Mouse (Mus musculus) forebrain, embryonic 16.5 days (tissue): Measurements from ENCODE around the gene Nfkb2. TPM values are rescaled to one million over a fixed set of nuclear protein-coding genes. Genes with fewer than 3 reads are reported as not detected.
A peak's percentile ranks its signal among the peaks of the same experiment; 100 is the strongest.

Experiments
- ATAC-seq: fragments of 200-750 bp; cut with Nextera tagmentation; 2 replicates; pipeline ENCODE4 v1.8.0; 2017; ENCODE audit warnings: mild to moderate bottlenecking, moderate library complexity
- H3K27ac ChIP-seq: fragments of 300-500 bp; sonication (generic); 2 replicates; pipeline ENCODE4 v1.5.1; 2014; ENCODE audit warnings: low read length, control low read depth
- H3K27me3 ChIP-seq: fragments of 300-500 bp; sonication (generic); replicated peaks from 2 replicates; pipeline ENCODE4 v1.6.1; 2014; ENCODE audit warnings: low read length; ENCODE audit not compliant: control insufficient read depth, insufficient read depth
- H3K36me3 ChIP-seq: fragments of 300-500 bp; sonication (generic); 2 replicates; pipeline ENCODE4 v1.6.1; 2014; ENCODE audit not compliant: control insufficient read depth, insufficient read depth
- H3K4me1 ChIP-seq: fragments of 300-500 bp; sonication (generic); replicated peaks from 2 replicates; pipeline ENCODE4 v1.6.1; 2014; ENCODE audit warnings: low read length; ENCODE audit not compliant: control insufficient read depth, insufficient read depth
- H3K4me2 ChIP-seq: fragments of 300-500 bp; sonication (generic); 2 replicates; pipeline ENCODE4 v1.6.1; 2014; ENCODE audit warnings: mild to moderate bottlenecking, low read length, control low read depth
- H3K4me3 ChIP-seq: fragments of 300-500 bp; sonication (generic); replicated peaks from 2 replicates; pipeline ENCODE4 v1.5.1; 2014; ENCODE audit warnings: mild to moderate bottlenecking, low read length, control low read depth
- H3K9ac ChIP-seq: fragments of 300-500 bp; sonication (generic); replicated peaks from 2 replicates; pipeline ENCODE4 v1.6.1; 2014; ENCODE audit warnings: low read depth, low read length, control low read depth
- H3K9me3 ChIP-seq: fragments of 300-500 bp; sonication (generic); 2 replicates; pipeline ENCODE4 v1.6.1; 2016; ENCODE audit warnings: low read length; ENCODE audit not compliant: control insufficient read depth
- WGBS: fragments of 180-500 bp; shearing (Covaris S2); extraction: QIAGEN DNeasy Blood & Tissue Kit; methylation state at CpG from one replicate; pipeline ENCODE4 v1.1.7; 2014; 5-methylcytosine and 5-hydroxymethylcytosine counted together
- polyA plus RNA-seq: library from polyadenylated mRNA; unstranded; fragments of >200 nt; fragmentation: Nextera tagmentation; extraction: Ambion mirVana; gene quantifications from 2 replicates; pipeline ENCODE4 v1.2.1, GENCODE M21; 2015

Nfkb2 gene
- polyA plus RNA-seq, 1 experiment from 2014 or later, result 1.8 TPM

- H3K36me3 ChIP-seq, result peaks cover 7% of the 10 kb centered on the region; the same call in 1 of the 2 replicates
Observed at GRCm38 (mm10) chr19:46290535-46291105, 13.5 kb upstream of the Nfkb2 start.

GRCm38 (mm10) chr19:46296938-46297337, 7.2 kb upstream of the Nfkb2 start:
- Histone ChIP-seq H3K36me3 (no peaks in the 10 kb centered on the region), H3K27ac (no peak overlapping the region), H3K9ac (no peak overlapping the region), H3K4me1 (no peaks in the 10 kb centered on the region), H3K4me3 (no peak overlapping the region), H3K9me3 (no peaks in the 10 kb centered on the region), H3K4me2 (no peak overlapping the region), H3K27me3 (no peaks in the 10 kb centered on the region)
- no peak for ATAC-seq
- 68% methylated on average over 4 of the region's 4 CpGs for WGBS

More at GRCm38 (mm10) chr19:46290535-46291105, 13.5 kb upstream of the Nfkb2 start:
- H3K27me3 ChIP-seq, result no peaks in the 10 kb centered on the region; the same call in 1 of the 2 replicates
- no peak overlapping the region for H3K4me3 ChIP-seq
- H3K27ac ChIP-seq, result no peak overlapping the region
- H3K4me1 ChIP-seq, result no peaks in the 10 kb centered on the region
- WGBS, result 74% methylated on average over 12 of the region's 12 CpGs
- H3K4me2 ChIP-seq, result no peak overlapping the region
- no peaks in the 10 kb centered on the region for H3K9me3 ChIP-seq
- no peak overlapping the region for H3K9ac ChIP-seq
- no peak for ATAC-seq

DNA sequence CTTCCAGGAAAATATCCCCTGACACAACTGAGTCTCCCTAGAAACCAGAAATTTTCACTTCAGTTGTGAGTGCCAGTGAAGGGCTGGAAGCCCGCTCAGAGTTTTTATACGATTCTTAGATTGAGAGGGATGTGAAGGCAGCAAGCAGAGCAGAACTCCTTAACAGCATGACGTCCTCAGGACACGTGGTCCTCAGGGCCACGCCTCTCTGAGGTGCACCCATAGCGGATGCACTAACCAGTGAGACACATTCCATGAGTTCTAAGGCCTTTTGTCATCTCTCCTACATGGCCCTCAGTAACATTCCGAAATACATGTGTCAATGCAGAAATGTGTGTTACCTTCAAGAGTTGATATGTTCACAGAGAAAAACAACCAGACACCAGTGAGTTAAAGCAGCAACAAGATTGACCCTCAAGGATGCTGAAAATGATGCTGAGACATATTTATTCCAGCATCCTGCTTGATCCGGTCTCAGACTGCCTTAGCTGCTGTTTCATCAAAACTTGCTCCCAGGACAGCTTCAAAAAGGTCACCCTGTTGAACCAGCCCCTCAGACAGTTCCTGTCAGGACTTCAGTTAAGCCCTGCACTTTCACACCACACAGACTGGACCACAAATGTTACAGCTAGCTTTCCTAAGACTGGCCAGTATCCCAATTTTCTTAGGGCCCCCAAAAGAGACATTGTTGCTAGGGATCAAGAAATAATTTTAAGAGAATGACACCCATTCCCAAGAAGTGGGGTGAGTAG, 3.6 kb upstream of the Nfkb2 start:
- 37% methylated on average over 8 of the region's 8 CpGs for WGBS
- Histone ChIP-seq H3K27me3 (0 out of 2 replicates have a peak, but pooled peaks cover 4% of the 10 kb centered on the region), H3K9ac (no peak overlapping the region), H3K4me3 (no peak overlapping the region), H3K9me3 (no peaks in the 10 kb centered on the region), H3K36me3 (no peaks in the 10 kb centered on the region), H3K27ac (no peak overlapping the region), H3K4me1 (peaks cover 17% of the 10 kb centered on the region), H3K4me2 (no peak overlapping the region)
- no peak for ATAC-seq

GRCm38 (mm10) chr19:46302551-46302950, 1.6 kb upstream of the Nfkb2 start:
- ATAC-seq, result no peak
- Histone ChIP-seq H3K27me3 (peaks cover 5% of the 10 kb centered on the region; the same call in 1 of the 2 replicates), H3K9ac (no peak overlapping the region), H3K36me3 (no peaks in the 10 kb centered on the region), H3K4me2 (no peak overlapping the region), H3K4me1 (peaks cover 23% of the 10 kb centered on the region), H3K27ac (no peak overlapping the region), H3K9me3 (no peaks in the 10 kb centered on the region), H3K4me3 (no peak overlapping the region)
- 87% methylated on average over 4 of the region's 4 CpGs for WGBS

DNA sequence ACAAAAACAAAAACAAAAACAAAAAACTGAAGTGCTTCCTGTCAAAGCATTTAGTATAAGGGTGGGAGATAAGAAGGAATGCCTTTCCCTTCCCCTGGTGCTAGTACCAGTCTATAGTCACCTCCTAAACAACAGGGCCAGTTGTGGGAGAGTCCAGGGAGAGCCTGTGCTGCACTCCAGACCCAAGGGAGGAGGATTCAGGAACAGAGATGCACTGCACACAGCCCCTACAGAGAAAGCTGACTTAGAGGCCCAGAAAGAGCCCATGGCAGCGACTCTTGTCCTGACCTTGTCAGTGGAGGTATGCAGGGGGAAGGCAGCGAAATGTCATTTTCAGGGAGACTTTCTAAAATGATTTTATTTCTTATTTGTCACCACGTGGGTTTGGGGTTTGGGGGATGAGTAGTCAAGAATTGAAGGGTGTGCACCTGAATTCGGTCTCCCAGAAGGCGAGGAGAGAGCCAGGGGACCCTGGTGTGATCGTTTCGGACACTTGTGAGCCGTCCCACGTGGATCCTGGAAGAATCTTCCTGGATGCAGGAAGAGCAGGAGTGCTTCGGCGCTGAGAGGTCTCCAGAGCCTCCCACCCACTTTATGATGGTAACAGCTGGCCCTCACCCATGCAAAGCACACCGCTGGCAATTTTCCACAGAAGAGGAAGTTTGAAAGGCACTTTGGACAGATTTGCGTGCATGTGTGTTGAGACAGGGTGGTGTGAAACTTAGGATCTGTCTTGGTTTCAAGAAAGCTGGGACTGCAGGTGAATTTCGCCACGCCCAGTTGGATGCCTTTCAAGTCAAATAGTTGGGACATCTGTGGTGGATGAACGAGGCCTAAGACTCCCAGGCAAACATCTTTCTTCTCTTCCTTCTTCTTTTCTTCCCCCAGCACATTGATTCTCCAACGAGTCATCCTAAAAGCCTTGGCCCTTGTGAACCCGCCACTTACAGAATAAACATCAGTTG, 587 bp upstream of the Nfkb2 start:
- H3K4me2 ChIP-seq, result peak overlapping the region; percentile 89
- peaks cover 12% of the 10 kb centered on the region for H3K27me3 ChIP-seq
- no peaks in the 10 kb centered on the region for H3K36me3 ChIP-seq
- no peaks in the 10 kb centered on the region for H3K9me3 ChIP-seq
- ATAC-seq, result no peak
- H3K27ac ChIP-seq, result no peak overlapping the region
- H3K4me1 ChIP-seq, result peaks cover 24% of the 10 kb centered on the region
- H3K4me3 ChIP-seq, result peak overlapping the region; percentile 60
- WGBS, result 55% methylated on average over 18 of the region's 18 CpGs
- no peak overlapping the region for H3K9ac ChIP-seq

DNA sequence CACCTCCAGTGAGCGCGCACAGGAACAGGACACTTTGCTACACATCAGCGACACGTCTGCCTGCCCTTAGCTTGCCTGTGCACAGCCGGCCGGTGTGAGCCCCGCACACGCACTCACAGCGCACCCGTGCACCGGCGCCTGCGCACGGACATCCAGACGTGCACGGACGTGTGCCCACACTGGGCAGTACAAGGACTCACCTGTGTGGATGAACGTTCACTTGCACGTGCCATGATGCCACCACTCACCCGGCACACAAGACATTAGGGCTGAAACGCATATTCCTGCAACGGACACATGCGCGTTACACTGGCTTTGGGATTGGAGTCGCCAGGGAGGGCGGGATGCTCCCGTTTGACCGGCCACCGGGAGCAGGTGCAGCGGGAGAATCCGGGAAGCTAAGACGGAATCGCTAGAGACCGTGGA, 801 bp downstream of the Nfkb2 start:
- Histone ChIP-seq H3K36me3 (no peaks in the 10 kb centered on the region), H3K27me3 (peaks cover 12% of the 10 kb centered on the region)
- under 1% methylated on average over 34 of the region's 34 CpGs for WGBS

DNA sequence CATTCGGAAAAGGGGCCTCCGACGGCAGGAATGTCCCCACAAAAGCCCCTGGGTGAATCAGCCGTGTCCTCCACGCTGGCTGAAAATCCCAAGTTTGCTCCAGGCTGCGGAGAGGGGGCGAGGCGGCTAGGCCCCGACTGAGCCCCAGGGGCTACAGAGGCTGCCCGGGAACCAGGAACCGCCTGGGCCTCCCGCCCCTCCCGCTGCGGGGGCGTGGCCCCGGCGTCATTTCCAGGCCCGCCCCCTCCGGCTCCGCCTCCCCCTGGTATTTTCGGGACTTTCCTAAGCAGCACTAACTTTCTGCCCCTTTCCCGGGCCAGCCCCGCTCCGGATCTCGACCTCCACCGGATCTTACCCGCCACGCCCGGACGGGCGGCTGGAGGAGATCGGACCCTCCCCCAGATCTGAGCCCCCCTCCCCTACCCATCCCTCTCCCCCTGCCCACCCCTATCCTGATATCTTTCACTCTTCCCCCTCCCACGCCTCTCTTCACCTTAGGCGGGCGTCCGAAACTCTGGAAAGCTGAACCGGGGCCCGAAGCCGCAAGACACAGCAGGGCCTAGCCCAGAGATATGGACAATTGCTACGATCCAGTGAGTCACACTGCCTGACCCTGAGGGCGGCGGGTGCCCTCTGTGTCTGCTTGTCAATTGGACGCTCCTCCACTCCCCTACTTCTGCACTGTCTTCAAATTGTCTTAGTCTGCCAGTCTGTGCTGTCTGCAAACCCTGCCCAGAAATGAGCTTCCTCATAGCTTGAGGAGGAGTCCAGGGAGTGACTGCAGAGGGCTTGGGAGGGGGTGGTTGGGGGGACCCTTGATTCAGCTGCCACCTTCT, 1.5 kb downstream of the Nfkb2 start:
- ATAC-seq, result peak; percentile 41
- Histone ChIP-seq H3K36me3 (no peaks in the 10 kb centered on the region), H3K27me3 (peaks cover 12% of the 10 kb centered on the region), H3K4me1 (peaks cover 31% of the 10 kb centered on the region), H3K9me3 (no peaks in the 10 kb centered on the region), H3K4me3 (peak overlapping the region; percentile 60), H3K27ac (no peak overlapping the region), H3K9ac (peak overlapping the region; percentile 66), H3K4me2 (peak overlapping the region; percentile 89)
- whole genome bisulfite sequencing, result under 1% methylated on average over 36 of the region's 43 CpGs

More for the DNA sequence above, 801 bp downstream of the Nfkb2 start:
- no peaks in the 10 kb centered on the region for H3K9me3 ChIP-seq
- peaks cover 31% of the 10 kb centered on the region for H3K4me1 ChIP-seq
- H3K4me2 ChIP-seq, result peak overlapping the region; percentile 89
- no peak overlapping the region for H3K27ac ChIP-seq
- H3K9ac ChIP-seq, result peak overlapping the region; percentile 66
- peak; percentile 26; the same call in 1 of the 2 replicates for ATAC-seq
- H3K4me3 ChIP-seq, result peak overlapping the region; percentile 60

GRCm38 (mm10) chr19:46306268-46306610, 2.1 kb downstream of the Nfkb2 start:
- ATAC-seq, result no peak
- no peak overlapping the region for H3K27ac ChIP-seq
- H3K36me3 ChIP-seq, result no peaks in the 10 kb centered on the region
- peaks cover 12% of the 10 kb centered on the region for H3K27me3 ChIP-seq
- no peak overlapping the region for H3K9ac ChIP-seq
- H3K4me1 ChIP-seq, result peaks cover 31% of the 10 kb centered on the region
- H3K9me3 ChIP-seq, result no peaks in the 10 kb centered on the region
- 52% methylated on average over 5 of the region's 5 CpGs for WGBS
- H3K4me3 ChIP-seq, result no peak overlapping the region
- peak overlapping the region; percentile 89 for H3K4me2 ChIP-seq
